Mouse (Mus musculus): ENCODE measurements around the gene Arsj.

GRCm38 (mm10) chr3:126373721-126374120 lies 10.2 kb downstream of the Arsj start:
- TF ChIP-seq CTCF (IDR thresholded peaks at IDR 0.05) = no peak
- TF ChIP-seq EP300 (IDR thresholded peaks at IDR 0.05) = no peak

All from lung, postnatal 0 days (tissue).